14 mouse cellular contexts compared by ENCODE assay signal in the genomic region with DNA sequence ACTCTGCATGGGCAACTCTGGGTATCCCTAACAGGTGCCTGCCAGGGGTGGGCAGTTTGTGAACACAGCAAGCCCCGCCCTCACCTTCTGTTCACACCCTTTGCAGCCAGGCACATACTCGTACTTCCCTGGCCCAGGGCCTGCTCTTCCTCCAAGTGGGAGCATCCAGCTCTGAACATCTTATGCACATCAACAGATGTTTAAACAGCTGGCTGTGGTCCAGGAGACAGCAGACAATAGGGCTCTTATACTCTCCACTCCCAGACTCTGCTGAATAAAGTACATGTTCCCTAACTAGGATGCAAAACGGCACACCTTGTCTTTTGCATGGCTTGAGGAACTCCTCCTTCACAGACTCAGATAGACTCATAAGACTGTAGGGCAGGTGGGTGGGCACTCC. TPM values are rescaled to one million over a fixed set of nuclear protein-coding genes. Genes with fewer than 3 reads are reported as not detected.
A peak's percentile ranks its signal among the peaks of the same experiment; 100 is the strongest.
DNase-seq lines count a peak whose midpoint lies in the region; ATAC-seq and TF ChIP-seq lines count a peak whose summit lies in the region.
"Had no signal": no experiment of that assay in that cellular context is flagged by ENCODE, and none has a peak within 500 bp of the region (broad histone marks: within the 10 kb centered on the region; RNA-seq: fewer than 3 reads in every experiment).

No protein-coding gene starts in this region.

- TF ChIP-seq CTCF in heart, postnatal 0 days (IDR thresholded peaks at IDR 0.05; ENCODE audit: low read depth) = no peak
- no peak for TF ChIP-seq CTCF in heart, adult 2 months (IDR thresholded peaks at IDR 0.05)

- peak; percentile 23 for DNase-seq in heart, postnatal 0 days (ENCODE audit: low spot score)
- no peak for DNase-seq in heart, adult 2 months
- DNase-seq in R1 (ENCODE audit: low read depth, low spot score) (peak; percentile 30), liver (no peak)
- DNase-seq: gastrocnemius, postnatal 10 days; kidney, adult 8-10 months; layer of hippocampus, postnatal 36 days had no signal

- no peak; the same call in 1 of the 2 replicates for ATAC-seq in heart, postnatal 0 days (ENCODE audit: insufficient read depth, low read depth)
- ATAC-seq in neural tube, embryonic 13.5 days (ENCODE audit: low read depth) = 0 out of 2 replicates have a peak, but pooled peaks have one; percentile 11
- ATAC-seq in neural tube, embryonic 15.5 days (ENCODE audit: low FRiP score) = no peak
- ATAC-seq in intestine, embryonic 15.5 days = peak; percentile 61
- ATAC-seq: midbrain, embryonic 15.5 days had no signal

- no peak overlapping the region for H3K4me2 ChIP-seq in heart, postnatal 0 days (ENCODE audit: low read depth, low read length)
- H3K4me2 ChIP-seq in neural tube, embryonic 13.5 days = no peak overlapping the region
- no peak overlapping the region for H3K4me2 ChIP-seq in neural tube, embryonic 15.5 days
- H3K4me2 ChIP-seq in intestine, embryonic 15.5 days (replicated peaks) = no peak overlapping the region
- H3K4me2 ChIP-seq: liver, embryonic 11.5 days; midbrain, embryonic 15.5 days had no signal

- H3K79me2 ChIP-seq in heart, adult 2 months (replicated peaks; ENCODE audit: control insufficient read depth, insufficient read depth, low read length) = no peaks in the 10 kb centered on the region

- no peak for TF ChIP-seq EP300 in heart, postnatal 0 days (IDR thresholded peaks at IDR 0.05; ENCODE audit: low read depth)
- TF ChIP-seq EP300 in heart, adult 2 months (IDR thresholded peaks at IDR 0.05; ENCODE audit: insufficient read depth, low read depth, low read length) = no peak

- WGBS in heart, postnatal 0 days = 48% methylated on average over 3 of the region's 3 CpGs
- 43% methylated on average over 3 of the region's 3 CpGs for WGBS in heart, adult 2 months
- WGBS in neural tube, embryonic 13.5 days = 65% methylated on average over 3 of the region's 3 CpGs
- WGBS in neural tube, embryonic 15.5 days = 59% methylated on average over 3 of the region's 3 CpGs
- WGBS in intestine, embryonic 15.5 days = 41% methylated on average over 3 of the region's 3 CpGs

- intact Hi-C loops in heart, adult 2 months (cut with DNase I) = no loop called here

- no peak overlapping the region for H3K27ac ChIP-seq in heart, postnatal 0 days (ENCODE audit: low read depth)
- no peak overlapping the region for H3K27ac ChIP-seq in heart, adult 2 months
- no peak overlapping the region for H3K27ac ChIP-seq in neural tube, embryonic 13.5 days (replicated peaks)
- no peak overlapping the region for H3K27ac ChIP-seq in neural tube, embryonic 15.5 days (replicated peaks)
- 0 out of 2 replicates have a peak overlapping the region, but pooled peaks have one; percentile 32 for H3K27ac ChIP-seq in intestine, embryonic 15.5 days
- H3K27ac ChIP-seq: midbrain, embryonic 15.5 days had no signal

- no peak for TF ChIP-seq POLR2A in heart, adult 2 months (IDR thresholded peaks at IDR 0.05; ENCODE audit: insufficient read depth, low read depth, low read length)

- no peaks in the 10 kb centered on the region; the same call in 1 of the 2 replicates for H3K36me3 ChIP-seq in heart, postnatal 0 days (replicated peaks; ENCODE audit: control insufficient read depth, insufficient read depth, low read length)
- H3K36me3 ChIP-seq in heart, adult 2 months (ENCODE audit: control insufficient read depth, insufficient read depth, low read length) = no peaks in the 10 kb centered on the region
- H3K36me3 ChIP-seq in neural tube, embryonic 13.5 days = peaks cover 24% of the 10 kb centered on the region
- 0 out of 2 replicates have a peak, but pooled peaks cover 5% of the 10 kb centered on the region for H3K36me3 ChIP-seq in neural tube, embryonic 15.5 days
- H3K36me3 ChIP-seq in intestine, embryonic 15.5 days = no peaks in the 10 kb centered on the region
- H3K36me3 ChIP-seq: midbrain, embryonic 15.5 days had no signal

- no peaks in the 10 kb centered on the region for H3K9me3 ChIP-seq in heart, postnatal 0 days (replicated peaks; ENCODE audit: control insufficient read depth, low read length)
- H3K9me3 ChIP-seq in neural tube, embryonic 13.5 days = no peaks in the 10 kb centered on the region
- no peaks in the 10 kb centered on the region for H3K9me3 ChIP-seq in neural tube, embryonic 15.5 days (replicated peaks)
- H3K9me3 ChIP-seq in intestine, embryonic 15.5 days = no peaks in the 10 kb centered on the region
- H3K9me3 ChIP-seq: G1E; midbrain, embryonic 15.5 days had no signal

- H3K9ac ChIP-seq in heart, postnatal 0 days (replicated peaks; ENCODE audit: low read depth, low read length) = no peak overlapping the region
- H3K9ac ChIP-seq in heart, adult 2 months (ENCODE audit: low read depth, low read length) = no peak overlapping the region
- H3K9ac ChIP-seq in neural tube, embryonic 13.5 days = no peak overlapping the region
- no peak overlapping the region for H3K9ac ChIP-seq in neural tube, embryonic 15.5 days (replicated peaks)
- no peak overlapping the region for H3K9ac ChIP-seq in intestine, embryonic 15.5 days
- H3K9ac ChIP-seq: midbrain, embryonic 15.5 days had no signal

- H3K4me3 ChIP-seq in heart, postnatal 0 days (ENCODE audit: low read depth, low read length) = no peak overlapping the region
- H3K4me3 ChIP-seq in heart, adult 2 months = no peak overlapping the region
- H3K4me3 ChIP-seq in neural tube, embryonic 13.5 days = no peak overlapping the region
- no peak overlapping the region for H3K4me3 ChIP-seq in neural tube, embryonic 15.5 days (replicated peaks)
- no peak overlapping the region for H3K4me3 ChIP-seq in intestine, embryonic 15.5 days (replicated peaks)
- H3K4me3 ChIP-seq: midbrain, embryonic 15.5 days had no signal

- H3K27me3 ChIP-seq in heart, postnatal 0 days (ENCODE audit: control insufficient read depth, insufficient read depth, low read length) = no peaks in the 10 kb centered on the region
- no peaks in the 10 kb centered on the region for H3K27me3 ChIP-seq in heart, adult 2 months (ENCODE audit: control insufficient read depth, insufficient read depth, low read length)
- no peaks in the 10 kb centered on the region for H3K27me3 ChIP-seq in neural tube, embryonic 13.5 days
- no peaks in the 10 kb centered on the region for H3K27me3 ChIP-seq in neural tube, embryonic 15.5 days (replicated peaks)
- no peaks in the 10 kb centered on the region for H3K27me3 ChIP-seq in intestine, embryonic 15.5 days (replicated peaks)
- H3K27me3 ChIP-seq: midbrain, embryonic 15.5 days had no signal

- H3K4me1 ChIP-seq in heart, postnatal 0 days (ENCODE audit: control insufficient read depth, insufficient read depth) = no peaks in the 10 kb centered on the region
- H3K4me1 ChIP-seq in heart, adult 2 months (ENCODE audit: control insufficient read depth, insufficient read depth, low read length) = no peaks in the 10 kb centered on the region; the same call in 1 of the 2 replicates
- peaks cover 9% of the 10 kb centered on the region; the same call in 1 of the 2 replicates for H3K4me1 ChIP-seq in neural tube, embryonic 13.5 days (replicated peaks)
- peaks cover 12% of the 10 kb centered on the region; the same call in 1 of the 2 replicates for H3K4me1 ChIP-seq in neural tube, embryonic 15.5 days
- peaks cover 8% of the 10 kb centered on the region for H3K4me1 ChIP-seq in intestine, embryonic 15.5 days (replicated peaks)

RNA-seq across cellular contexts. Expression of gene Kcnt1, which starts 56.4 kb away (rescaled TPM):
- 1.0 TPM in 1 of 2 replicates, not detected in the other for total RNA-seq in heart, postnatal 0 days (2014; rRNA removed; ENCODE audit: low replicate concordance)
- 0.10 and 0.27 TPM in 2 replicates for polyA plus RNA-seq in heart, postnatal 0 days (2015; fragmentation: Nextera tagmentation; extraction: Ambion mirVana)
- total RNA-seq in heart, adult 2 months (2021) = under 1 TPM; 0.55 to 0.66 TPM
- 0.92 and 0.97 TPM in 2 replicates for polyA plus RNA-seq in heart, adult 2 months (2012; rRNA removed)
- polyA plus RNA-seq in neural tube, embryonic 13.5 days (2015; fragmentation: Nextera tagmentation; extraction: Ambion mirVana) = 10.7 and 11.3 TPM in 2 replicates
- polyA plus RNA-seq in neural tube, embryonic 15.5 days (2015; fragmentation: Nextera tagmentation; extraction: Ambion mirVana) = 21.3 and 23.7 TPM in 2 replicates
- polyA plus RNA-seq in intestine, embryonic 15.5 days (2015; fragmentation: Nextera tagmentation; extraction: Ambion mirVana) = 0.53 and 0.67 TPM in 2 replicates
- total RNA-seq: common myeloid progenitor, adult 5-6 weeks had no signal
- polyA plus RNA-seq: G1E had no signal

Comparison
In these comparisons a context has a peak if more than half of its experiments do, and no peak if none do; other contexts are left out.
1. ATAC-seq: peak in neural tube, embryonic 13.5 days (single experiment) and intestine, embryonic 15.5 days (single experiment); none in heart, postnatal 0 days (single experiment) and neural tube, embryonic 15.5 days (single experiment).
2. DNase-seq: peak in heart, postnatal 0 days (single experiment) and R1 (single experiment); none in heart, adult 2 months (0 of 2) and liver (single experiment).